Mouse (Mus musculus) heart, adult 2 months (tissue): ENCODE data around the gene Nucks1. TPM values are rescaled to one million over a fixed set of nuclear protein-coding genes. Genes with fewer than 3 reads are reported as not detected.

ENCODE experiments used
- DNase-seq, 2 experiments: peaks; one replicate each; pipeline ENCODE4 v3.0.0; 2021
- H3K27ac ChIP-seq: fragments of 200-600 bp; 2 replicates; pipeline ENCODE4 v1.8.1; 2022
- H3K27me3 ChIP-seq: fragments of 200-500 bp; 2 replicates; pipeline ENCODE4 v1.6.1; 2012; ENCODE audit warnings: mild to moderate bottlenecking, low read length, inconsistent platforms, mixed read lengths; ENCODE audit not compliant: control insufficient read depth, insufficient read depth
- H3K36me3 ChIP-seq: fragments of 200-500 bp; 2 replicates; pipeline ENCODE4 v1.6.1; 2012; ENCODE audit warnings: low read length, inconsistent platforms; ENCODE audit not compliant: control insufficient read depth, insufficient read depth
- H3K4me1 ChIP-seq: fragments of 200-500 bp; 2 replicates; pipeline ENCODE4 v1.6.1; 2011; ENCODE audit warnings: low read length; ENCODE audit not compliant: control insufficient read depth, insufficient read depth
- H3K4me3 ChIP-seq: fragments of 200-600 bp; 2 replicates; pipeline ENCODE4 v1.8.1; 2022
- H3K79me2 ChIP-seq: fragments of 200-500 bp; replicated peaks from 2 replicates; pipeline ENCODE4 v1.6.1; 2012; ENCODE audit warnings: mild to moderate bottlenecking, inconsistent platforms, low read length, moderate library complexity, mixed read lengths; ENCODE audit not compliant: control insufficient read depth, insufficient read depth
- H3K9ac ChIP-seq: fragments of 200-500 bp; 2 replicates; pipeline ENCODE4 v1.6.1; 2012; ENCODE audit warnings: low read depth, mild to moderate bottlenecking, control low read depth, inconsistent platforms, low read length, mixed read lengths
- CTCF ChIP-seq: fragments of 200-600 bp; IDR thresholded peaks from 2 replicates; pipeline ENCODE4 v1.8.1; 2022; ENCODE audit warnings: antibody characterized with exemption, mild to moderate bottlenecking, moderate library complexity
- EP300 ChIP-seq: fragments of 200-500 bp; IDR thresholded peaks from 2 replicates; pipeline ENCODE4 v1.6.1; 2011; ENCODE audit warnings: low read depth, low read length, control low read depth; ENCODE audit not compliant: insufficient read depth
- POLR2A ChIP-seq: fragments of 200-500 bp; IDR thresholded peaks from 2 replicates; pipeline ENCODE4 v1.6.1; 2011; ENCODE audit warnings: mild to moderate bottlenecking, low read depth, low read length, control low read depth; ENCODE audit not compliant: insufficient read depth
- WGBS: fragments of 180-500 bp; shearing (Covaris S2); methylation state at CpG from one replicate; pipeline ENCODE4 v1.1.7; 2018; 5-methylcytosine and 5-hydroxymethylcytosine counted together
- intact Hi-C: fragments of 180-260 bp; cut with DNase I; formaldehyde crosslinking; loops from one replicate; pipeline ENCODE4 v1.15.1; 2025
- long read RNA-seq: library from polyadenylated mRNA; stranded (forward); transcript quantifications from one replicate; pipeline ENCODE4 v2.0.0, GENCODE M21; 2021
- polyA plus RNA-seq: library from polyadenylated mRNA; depleted of rRNA; stranded (reverse); fragments of >200 nt; gene quantifications from 2 replicates; pipeline ENCODE4 v1.2.3, GENCODE M21; 2012; rRNA removed
- total RNA-seq, 2 experiments: library from RNA; stranded (reverse); gene quantifications; 2 replicates each; pipeline ENCODE4 v1.2.3; 2021

Gene Nucks1
- total RNA-seq (10 to 100 TPM; 59.5 to 64.3 TPM), polyA plus RNA-seq (9.9 and 18.9 TPM in 2 replicates)
- long read RNA-seq, full-length matches to known transcripts = 12 of 17 reads
- long read RNA-seq, partial matches to known transcripts = 0 of 17 reads
- long read RNA-seq, other reads (novel, unspliced or antisense) = 5 of 17 reads

GRCm38 (mm10) chr1:131910001-131910648 is at the start of gene Nucks1:
TSS of gene Nucks1 (plus strand) at chr1:131910534.
- peaks cover 1% of the 10 kb centered on the region for H3K4me1 ChIP-seq
- intact Hi-C loops = loop anchor here (1.0 kb wide), 1 partner anchor 43 kb away; the partner anchor contains the start of gene Rab29
- H3K36me3 ChIP-seq = no peaks in the 10 kb centered on the region; the same call in 1 of the 2 replicates
- H3K27me3 ChIP-seq = no peaks in the 10 kb centered on the region; the same call in 1 of the 2 replicates
- H3K79me2 ChIP-seq = 0 out of 2 replicates have a peak, but pooled peaks cover 3% of the 10 kb centered on the region
- DNase-seq = peak; percentile 99
- H3K27ac ChIP-seq = peak within 1 kb of the TSS; percentile 94
- WGBS = under 1% methylated on average over 35 of the region's 35 CpGs
- peak within 1 kb of the TSS; percentile 87 for H3K9ac ChIP-seq
- H3K4me3 ChIP-seq = peak within 1 kb of the TSS; percentile 83
- TF ChIP-seq EP300 (no peak), POLR2A (peak; percentile 43; the same call in 1 of the 2 replicates), CTCF (peak; percentile 71)

- no peak for TF ChIP-seq CTCF
- TF ChIP-seq EP300 = no peak
- TF ChIP-seq POLR2A = no peak
- Histone ChIP-seq H3K9ac (no peak overlapping the region), H3K27me3 (no peaks in the 10 kb centered on the region), H3K36me3 (no peaks in the 10 kb centered on the region), H3K4me3 (no peak overlapping the region), H3K27ac (no peak overlapping the region), H3K79me2 (no peaks in the 10 kb centered on the region), H3K4me1 (no peaks in the 10 kb centered on the region; the same call in 1 of the 2 replicates)
- intact Hi-C loops = no loop called here
- WGBS = 69% methylated on average over 4 of the region's 4 CpGs
- DNase-seq = no peak
These were observed 48.5 kb upstream of the Nucks1 start for GRCm38 (mm10) chr1:131861811-131862210.

GRCm38 (mm10) chr1:131865596-131865995 is 44.7 kb upstream of the Nucks1 start:
- 84% methylated on average over 5 of the region's 5 CpGs for WGBS
- no peaks in the 10 kb centered on the region for H3K36me3 ChIP-seq
- DNase-seq = no peak
- intact Hi-C loops = loop anchor here (5.0 kb wide), 1 partner anchor 38 kb away; the partner anchor contains the start of gene Slc41a1
- no peaks in the 10 kb centered on the region; the same call in 1 of the 2 replicates for H3K4me1 ChIP-seq
- TF ChIP-seq POLR2A (no peak), EP300 (no peak), CTCF (no peak)
- H3K9ac ChIP-seq = no peak overlapping the region
- H3K27me3 ChIP-seq = no peaks in the 10 kb centered on the region
- H3K27ac ChIP-seq = no peak overlapping the region
- no peak overlapping the region for H3K4me3 ChIP-seq
- H3K79me2 ChIP-seq = no peaks in the 10 kb centered on the region

- 64% methylated on average over 6 of the region's 6 CpGs for WGBS
- Histone ChIP-seq H3K27ac (no peak overlapping the region), H3K4me3 (no peak overlapping the region; the same call in 1 of the 2 replicates), H3K36me3 (no peaks in the 10 kb centered on the region), H3K9ac (no peak overlapping the region), H3K79me2 (no peaks in the 10 kb centered on the region), H3K4me1 (no peaks in the 10 kb centered on the region; the same call in 1 of the 2 replicates), H3K27me3 (no peaks in the 10 kb centered on the region)
- no peak for TF ChIP-seq POLR2A
- no peak for TF ChIP-seq CTCF
- no peak for TF ChIP-seq EP300
- DNase-seq = no peak
- intact Hi-C loops = loop anchor here (5.0 kb wide), 1 partner anchor 39 kb away; the partner anchor contains the start of gene Slc41a1
These were observed 43.9 kb upstream of the Nucks1 start for GRCm38 (mm10) chr1:131866304-131866999.

- H3K27me3 ChIP-seq = no peaks in the 10 kb centered on the region
- TF ChIP-seq EP300 (peak; percentile 65; the same call in 1 of the 2 replicates), CTCF (peak; percentile 97), POLR2A (peak; percentile 73)
- H3K27ac ChIP-seq = peak within 1 kb of the TSS; percentile 93
- no peaks in the 10 kb centered on the region; the same call in 1 of the 2 replicates for H3K4me1 ChIP-seq
- peak within 1 kb of the TSS; percentile 82 for H3K4me3 ChIP-seq
- DNase-seq = peak; percentile 92 to 93
- no peaks in the 10 kb centered on the region for H3K36me3 ChIP-seq
- WGBS = 1% methylated on average over 46 of the region's 46 CpGs
- H3K79me2 ChIP-seq = no peaks in the 10 kb centered on the region
- intact Hi-C loops = loop anchor here (1.0 to 5.0 kb wide), 2 partner anchors 40 to 43 kb away; partner anchors contain the start of genes Nucks1 and Slc41a1
- peak within 1 kb of the TSS; percentile 86 for H3K9ac ChIP-seq
These were observed 43.0 kb upstream of the Nucks1 start, which contains the start of gene Rab29 for GRCm38 (mm10) chr1:131867093-131867945. TSS of gene Rab29 (plus strand) at chr1:131867224.
